Mouse (Mus musculus) urinary bladder, adult 2 months (tissue): ENCODE data around the gene Ewsr1. TPM values are rescaled to one million over a fixed set of nuclear protein-coding genes. Genes with fewer than 3 reads are reported as not detected.

Experiments used
- DNase-seq: peaks from one replicate; pipeline ENCODE4 v3.0.0; 2022; ENCODE audit warnings: low spot score
- polyA plus RNA-seq: library from polyadenylated mRNA; depleted of rRNA; stranded (reverse); fragments of >200 nt; gene quantifications from 2 replicates; pipeline ENCODE4 v1.2.3, GENCODE M21; 2012

The Ewsr1 gene
- polyA plus RNA-seq, 1 experiment = 248 TPM

DNA sequence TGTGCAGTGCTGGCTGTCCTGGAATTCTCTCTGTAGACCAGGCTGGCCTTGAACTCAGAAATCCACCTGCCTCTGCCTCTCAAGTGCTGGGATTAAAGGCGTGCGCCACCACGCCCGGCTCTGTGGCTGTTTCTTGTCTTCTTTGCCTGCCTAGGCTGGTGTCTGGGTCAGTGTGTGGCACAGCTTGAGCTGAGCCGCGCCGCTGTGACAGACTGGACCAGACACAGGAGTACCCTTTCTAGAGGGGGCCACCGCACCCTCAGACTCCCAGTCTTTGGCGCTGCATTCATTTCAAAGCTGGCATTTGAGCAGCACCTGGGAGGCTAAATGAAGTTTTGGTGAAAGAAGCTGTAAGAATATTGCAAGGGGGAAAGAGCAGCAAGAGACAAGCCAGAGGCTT is 40.3 kb downstream of the Ewsr1 start:
- DNase-seq = no peak

DNA sequence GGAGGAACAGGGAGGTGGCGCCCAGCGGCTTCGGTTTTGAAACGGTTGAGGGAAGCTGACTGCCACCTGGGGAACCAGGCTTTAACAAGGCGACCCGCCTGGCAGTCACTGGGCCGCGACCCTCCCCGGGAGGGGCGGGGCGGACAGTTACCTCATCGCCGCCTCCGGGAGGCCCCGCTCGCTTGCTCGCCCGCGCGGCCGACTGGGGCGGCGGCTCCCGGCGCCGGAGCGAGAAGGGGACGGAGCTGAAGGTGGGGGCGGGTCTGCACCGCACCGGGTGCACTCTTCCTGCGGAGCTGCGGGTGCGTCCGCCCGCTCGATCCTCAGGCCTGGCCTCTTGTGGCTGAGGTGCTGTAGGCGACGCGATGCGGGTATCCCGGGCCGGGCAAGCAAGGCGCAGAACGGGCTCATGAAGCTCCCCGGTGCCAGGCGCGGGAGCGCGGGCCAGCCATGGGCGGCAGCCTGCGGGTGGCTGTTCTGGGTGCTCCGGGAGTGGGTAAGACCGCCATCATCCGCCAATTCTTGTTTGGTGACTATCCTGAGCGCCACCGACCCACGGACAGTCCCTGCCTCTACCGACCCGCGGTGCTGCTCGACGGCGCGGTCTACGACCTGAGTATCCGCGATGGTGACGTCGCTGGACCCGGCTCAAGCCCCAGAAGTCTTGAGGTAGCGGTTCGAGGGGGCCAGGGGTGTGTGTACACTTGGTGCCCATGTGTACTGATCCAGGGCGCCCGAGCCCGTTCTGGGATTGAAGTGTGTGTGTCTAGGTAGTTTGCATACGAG is 41.0 kb downstream of the Ewsr1 start, which contains the start of gene Rasl10a:
Rasl10a (plus strand) TSS at position 273 of the 786 bp plus-strand sequence.
- DNase-seq = no peak

DNA sequence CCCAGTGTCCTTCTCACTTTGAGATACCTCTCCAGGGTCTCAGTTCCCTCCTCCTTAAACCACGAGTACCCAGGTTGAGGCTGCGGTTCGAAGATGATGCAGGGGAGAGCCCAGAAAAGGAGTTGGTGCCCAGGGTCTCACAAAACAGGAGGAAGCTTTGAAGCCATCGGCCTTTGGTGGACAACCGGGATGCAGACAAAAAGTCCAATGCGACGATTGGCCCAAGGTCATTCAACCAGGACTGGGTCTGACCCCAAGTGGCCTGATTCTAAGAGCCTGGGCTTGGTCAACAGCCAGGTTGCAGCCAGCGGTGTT is 41.6 kb downstream of the Ewsr1 start:
- no peak for DNase-seq

DNA sequence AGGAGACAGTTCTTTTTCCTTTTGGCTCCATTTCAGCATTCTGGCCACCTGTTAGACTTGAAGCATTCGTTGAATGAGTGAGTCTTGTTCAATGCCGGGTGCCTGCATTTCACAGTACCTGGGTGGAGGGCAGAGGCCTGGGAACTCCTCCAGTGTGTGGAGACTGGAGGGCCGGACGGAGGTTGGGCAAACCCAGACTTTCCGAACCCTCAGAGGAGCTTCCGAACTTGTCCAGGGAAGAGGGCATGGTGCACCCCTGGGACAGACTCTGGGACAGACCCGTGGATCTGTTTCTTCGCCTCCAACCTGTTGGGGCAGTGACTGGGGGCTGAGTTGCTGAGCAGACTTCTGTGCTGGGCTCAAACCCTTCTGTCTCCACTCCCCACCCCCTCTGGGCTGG is 42.0 kb downstream of the Ewsr1 start:
- DNase-seq = no peak

DNA sequence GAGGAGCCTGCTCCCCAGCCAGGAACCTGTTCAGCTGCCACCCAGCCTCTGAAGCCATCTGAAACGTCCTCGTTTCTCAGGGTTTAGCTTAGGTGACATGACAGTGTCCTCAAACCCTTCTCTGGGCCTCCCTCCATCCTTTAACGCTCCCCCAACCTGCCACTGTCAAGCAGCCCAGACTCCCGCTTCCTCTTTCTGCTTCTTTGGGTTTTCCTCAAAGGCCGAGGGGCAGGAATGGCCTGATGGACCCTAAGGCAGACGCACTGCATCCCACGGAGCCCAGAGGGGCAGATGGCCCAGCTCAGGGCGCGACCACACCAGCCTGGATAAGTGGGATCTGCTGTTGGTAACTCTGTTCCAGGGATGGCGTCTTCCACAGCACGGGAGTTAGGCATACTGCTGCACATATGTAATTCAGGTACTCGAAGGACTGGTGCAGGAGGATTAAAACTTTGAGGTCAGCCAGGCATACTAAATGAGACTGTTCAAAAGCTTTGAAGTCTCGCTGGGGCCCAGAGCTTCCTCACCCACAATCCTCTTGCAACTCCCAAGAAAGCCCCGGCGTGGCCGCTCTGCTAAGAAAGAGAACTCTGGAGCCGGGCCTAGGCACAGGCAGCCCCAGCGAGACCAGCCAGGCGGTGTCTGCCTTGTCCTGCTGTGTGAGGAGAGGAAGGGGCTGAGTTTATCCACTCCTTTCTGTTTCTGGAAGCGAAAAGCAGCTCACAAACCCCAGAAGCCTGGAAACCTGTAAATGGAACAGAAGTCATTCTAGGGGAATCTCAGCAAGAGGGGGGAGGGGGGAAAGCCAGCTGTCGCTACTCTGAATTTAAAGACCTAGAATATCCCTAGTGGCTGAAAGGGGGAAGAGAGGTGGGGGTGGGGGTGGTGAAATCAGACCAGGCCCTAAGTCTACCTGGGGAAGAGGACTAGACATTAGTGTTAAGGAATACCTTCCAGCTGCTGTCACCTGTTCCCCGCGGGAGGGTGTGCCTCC is 42.8 kb downstream of the Ewsr1 start:
- no peak for DNase-seq

DNA sequence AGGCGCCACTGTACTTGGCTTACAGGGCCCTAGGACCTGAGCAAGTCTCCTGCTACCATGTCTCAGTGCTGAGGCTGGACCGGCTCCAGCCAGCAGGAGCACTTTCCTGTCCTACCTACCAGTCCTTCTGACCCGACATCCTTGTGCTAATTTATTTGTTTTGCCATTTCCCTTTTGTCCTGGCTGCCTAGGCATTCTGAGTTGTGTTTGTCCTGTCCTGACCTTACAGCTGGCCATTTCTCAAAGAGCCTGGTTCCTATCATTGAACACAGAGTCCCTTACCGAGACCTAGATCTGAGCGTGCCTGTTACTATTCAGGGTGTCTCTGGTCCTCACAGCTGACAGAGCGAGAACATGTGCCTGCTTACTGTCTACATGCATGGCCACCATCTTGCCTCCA is 44.2 kb downstream of the Ewsr1 start:
- no peak for DNase-seq

DNA sequence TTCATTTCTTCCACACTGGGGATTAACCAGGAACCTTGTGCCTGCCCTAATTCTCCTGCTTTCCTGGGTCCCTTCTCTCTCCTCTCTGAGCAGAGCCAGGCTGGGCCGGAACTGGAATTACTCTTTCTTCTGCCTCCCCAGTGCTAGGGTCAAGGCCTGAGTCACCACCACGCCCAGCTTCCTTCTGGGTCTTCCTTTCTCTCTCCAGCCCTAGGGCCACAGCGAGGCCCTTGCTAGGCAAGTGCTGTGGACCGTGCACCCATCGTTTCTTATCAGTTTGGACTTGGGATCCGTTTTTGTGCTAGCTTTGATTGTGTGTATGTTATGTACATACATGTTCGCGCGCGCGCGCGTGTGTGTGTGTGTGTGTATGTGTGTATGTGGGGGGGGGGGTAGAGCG is 44.9 kb downstream of the Ewsr1 start:
- no peak for DNase-seq

DNA sequence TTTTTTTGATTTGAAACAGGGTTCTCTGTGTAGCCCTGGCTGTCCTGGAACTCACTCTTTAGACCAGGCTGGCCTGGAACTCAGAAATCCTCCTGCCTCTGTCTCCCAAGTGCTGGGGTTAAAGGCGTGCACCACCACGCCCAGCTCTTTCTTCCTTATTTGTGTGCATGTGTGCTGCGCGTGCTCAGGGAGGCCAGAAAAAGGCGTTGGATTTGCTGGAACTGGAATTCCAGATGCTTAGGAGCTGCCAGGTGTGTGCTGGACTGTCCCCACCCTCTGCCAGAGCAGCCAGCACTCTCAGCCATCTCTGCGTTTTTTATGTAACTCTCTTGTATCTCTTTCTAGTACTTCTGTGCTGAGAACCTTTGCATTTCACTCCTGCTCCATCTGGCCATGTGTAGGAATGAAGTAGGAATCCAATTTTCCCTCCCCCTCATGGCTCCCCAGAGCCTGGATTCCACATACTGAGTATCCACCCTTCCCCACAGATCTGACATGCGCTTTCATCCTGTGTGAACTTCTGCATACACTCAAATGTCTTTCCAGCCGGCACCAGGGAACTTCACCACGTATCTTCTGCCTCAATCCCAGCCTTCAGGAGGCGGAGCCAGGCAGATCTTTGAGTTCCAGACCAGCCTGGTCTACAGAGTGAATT is 46.7 kb downstream of the Ewsr1 start:
- DNase-seq = no peak

DNA sequence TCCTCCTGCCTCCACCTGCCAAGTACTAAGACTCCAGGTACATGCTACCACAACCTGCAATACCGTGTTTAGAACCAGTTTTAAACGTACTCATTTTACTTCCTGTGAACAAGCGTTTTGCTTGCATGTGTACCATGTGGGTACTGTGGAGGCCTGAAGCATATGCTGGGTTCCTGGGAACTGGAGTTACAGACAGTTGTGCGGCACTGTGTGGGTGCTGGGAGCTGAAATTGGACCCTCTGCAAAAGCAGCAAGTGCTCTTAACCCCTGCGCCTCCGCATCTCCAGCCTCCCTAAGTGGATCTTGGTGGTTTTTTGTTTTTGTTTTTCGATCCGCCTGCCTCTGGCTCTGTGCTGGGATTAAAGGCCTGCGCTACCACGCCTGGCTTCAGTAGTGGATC is 47.4 kb downstream of the Ewsr1 start:
- no peak for DNase-seq

DNA sequence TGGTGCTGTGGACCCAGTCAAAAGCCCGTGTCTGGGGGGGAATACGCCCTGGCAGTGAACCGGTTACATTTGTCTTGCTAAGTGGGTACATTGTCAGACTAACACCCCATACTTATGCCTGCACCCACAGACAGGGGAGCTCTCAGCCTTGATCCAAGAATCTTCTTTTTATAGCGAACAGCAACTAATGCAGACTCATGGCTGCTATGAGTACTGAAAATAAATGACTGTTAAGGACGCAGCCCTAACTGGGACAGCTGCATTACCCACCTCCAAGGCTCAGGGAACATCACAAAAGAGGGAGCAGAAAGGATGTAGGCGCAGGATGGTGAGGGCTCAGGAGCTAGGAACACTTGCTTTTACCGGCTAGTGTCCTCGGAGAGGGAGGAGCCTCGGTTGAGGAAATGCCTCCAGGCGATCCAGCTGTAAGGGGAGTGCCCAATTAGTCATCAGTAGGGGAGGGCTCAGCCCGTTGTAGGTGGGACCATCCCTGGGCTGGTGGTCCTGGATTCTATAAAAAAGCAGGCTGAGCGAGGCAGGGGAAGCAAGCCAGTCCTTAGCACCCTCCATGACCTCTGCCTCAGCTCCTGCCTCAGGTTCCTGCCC is 52.6 kb downstream of the Ewsr1 start:
- no peak for DNase-seq

DNA sequence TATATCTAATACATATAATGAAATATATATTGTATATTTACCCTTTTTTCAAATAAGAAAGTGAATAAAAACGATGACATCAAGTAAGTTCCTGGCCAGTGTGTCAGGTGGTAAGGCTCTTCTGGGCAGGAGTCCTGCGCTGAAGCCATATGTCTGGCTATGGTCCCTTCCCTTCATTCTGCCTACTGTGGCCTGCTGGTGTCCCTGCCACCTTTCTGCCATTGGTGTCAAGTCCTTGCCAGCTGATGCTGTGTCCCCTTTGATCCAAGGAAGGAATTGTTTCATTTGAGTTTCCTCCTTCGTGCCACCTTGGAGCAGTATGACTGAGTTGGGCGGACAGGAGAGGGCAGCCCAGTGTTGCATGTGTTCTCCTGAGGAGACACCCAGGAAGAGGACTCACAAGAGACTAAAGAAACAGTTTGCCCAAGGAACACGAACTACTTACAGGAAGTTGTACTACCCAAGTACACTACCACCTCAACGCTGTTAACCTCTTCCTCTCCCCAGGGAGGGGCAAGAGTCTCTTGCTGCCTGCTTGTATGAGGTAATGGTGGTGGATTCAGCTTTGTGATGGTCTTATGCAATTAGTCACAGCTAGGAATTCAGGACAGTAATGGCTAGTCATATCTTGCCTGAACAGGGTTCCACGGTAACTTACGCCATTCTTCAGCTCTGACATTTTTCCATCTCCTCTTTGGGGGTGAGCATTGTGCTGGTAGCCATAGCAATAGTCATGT is 56.3 kb downstream of the Ewsr1 start:
- DNase-seq = no peak

DNA sequence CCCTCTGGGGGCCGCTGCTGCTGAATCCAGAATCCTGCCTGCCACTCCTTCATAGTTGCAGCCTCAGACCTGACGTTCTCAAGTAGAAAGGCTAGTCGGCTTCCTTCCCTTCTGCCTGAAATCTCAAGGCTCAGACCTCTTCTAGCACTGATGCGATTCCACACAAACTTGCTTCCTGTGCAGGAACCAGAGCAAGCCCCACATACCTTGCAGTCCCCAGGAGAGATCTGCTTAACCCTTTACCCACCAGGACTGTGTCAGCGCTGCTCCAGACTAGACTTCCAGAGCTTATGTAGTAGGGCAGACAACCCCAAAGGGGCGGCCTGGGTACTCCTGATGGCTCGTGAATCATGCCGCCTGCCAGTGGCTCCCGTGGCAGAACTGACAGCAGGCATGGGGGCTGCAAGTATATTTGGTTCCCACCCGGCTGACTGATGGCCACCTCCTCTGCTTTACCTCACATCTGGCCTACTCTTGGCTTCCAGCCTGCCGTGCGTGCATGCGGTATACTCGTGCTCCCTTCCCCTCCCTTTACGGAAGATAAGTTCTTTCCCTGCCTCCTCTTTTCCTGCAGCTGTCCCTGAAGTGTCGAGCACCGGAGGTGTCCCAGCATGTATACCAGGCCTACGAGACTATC is 57.8 kb downstream of the Ewsr1 start:
- DNase-seq = no peak

DNA sequence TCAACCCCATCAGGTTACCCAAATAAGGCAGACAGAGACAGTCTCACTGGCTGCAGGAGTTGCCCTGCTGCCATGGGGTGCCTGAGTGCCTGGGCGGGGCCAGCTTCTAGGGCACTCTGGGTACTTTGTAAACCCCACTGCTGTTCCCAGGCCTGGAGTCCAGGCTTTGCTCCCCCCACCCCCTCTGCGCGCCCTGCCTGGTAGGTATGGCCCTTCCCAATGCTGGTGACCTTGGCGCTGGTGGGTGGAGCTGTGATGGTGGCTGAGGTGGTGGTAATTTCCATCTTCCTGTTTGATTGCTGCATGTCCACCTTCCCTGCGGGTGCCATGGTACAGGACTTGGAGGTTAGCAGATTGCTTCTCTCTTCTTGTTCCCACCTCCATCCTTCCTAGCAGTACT is 58.5 kb downstream of the Ewsr1 start:
- no peak for DNase-seq

DNA sequence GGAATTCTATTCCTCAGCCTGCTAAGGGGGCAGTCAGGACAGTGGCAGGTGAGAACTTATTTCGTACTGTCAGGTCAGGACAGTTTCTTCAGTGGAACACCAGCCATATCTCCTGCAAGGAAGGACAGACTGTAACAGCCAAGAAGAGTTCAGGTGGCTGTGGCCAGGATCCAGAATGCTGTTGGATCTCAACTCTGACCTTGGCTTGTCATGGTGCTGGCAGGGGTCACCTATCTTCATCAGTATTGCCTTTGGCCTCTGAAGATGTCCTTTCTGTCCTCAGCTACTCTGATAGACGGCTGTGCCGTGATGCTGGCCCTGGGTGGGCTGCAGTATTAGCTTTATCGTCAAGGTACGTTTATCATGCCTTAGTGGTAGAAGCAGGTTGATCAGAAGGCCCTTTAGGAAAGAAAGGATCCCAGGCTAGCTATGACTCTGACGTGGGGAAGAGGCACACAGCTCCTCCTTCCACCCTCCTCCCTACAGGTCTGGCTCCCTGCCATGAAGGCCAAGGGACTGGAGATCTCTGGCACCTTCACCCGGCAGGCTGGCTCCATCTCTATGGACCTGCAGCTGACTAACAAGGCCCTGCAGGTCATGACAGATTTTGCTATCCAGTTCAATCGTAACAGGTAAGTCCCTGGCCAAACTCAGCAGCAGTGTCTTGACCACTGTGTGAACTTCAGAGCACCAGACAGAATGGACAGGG is 61.8 kb downstream of the Ewsr1 start:
- DNase-seq = no peak

DNA sequence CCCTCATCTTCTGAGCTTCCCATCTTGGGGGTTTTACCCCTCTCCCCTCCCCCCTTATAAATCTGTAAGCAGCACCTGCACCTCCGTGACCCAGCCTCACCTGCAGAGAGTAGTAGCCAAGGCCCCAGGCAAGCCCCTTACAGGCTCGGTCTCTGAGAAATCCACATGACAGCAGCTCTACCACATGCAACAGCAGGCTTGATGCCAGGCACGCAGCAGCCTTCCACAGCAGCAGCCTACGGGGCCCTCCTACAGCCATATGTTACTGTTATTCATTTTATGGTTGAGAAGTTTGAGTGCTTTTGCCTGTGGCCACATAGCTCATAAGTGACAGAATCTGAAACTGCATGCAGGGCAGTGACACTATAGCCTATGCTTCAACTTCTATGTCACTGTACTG is 63.6 kb downstream of the Ewsr1 start:
- DNase-seq = no peak

DNA sequence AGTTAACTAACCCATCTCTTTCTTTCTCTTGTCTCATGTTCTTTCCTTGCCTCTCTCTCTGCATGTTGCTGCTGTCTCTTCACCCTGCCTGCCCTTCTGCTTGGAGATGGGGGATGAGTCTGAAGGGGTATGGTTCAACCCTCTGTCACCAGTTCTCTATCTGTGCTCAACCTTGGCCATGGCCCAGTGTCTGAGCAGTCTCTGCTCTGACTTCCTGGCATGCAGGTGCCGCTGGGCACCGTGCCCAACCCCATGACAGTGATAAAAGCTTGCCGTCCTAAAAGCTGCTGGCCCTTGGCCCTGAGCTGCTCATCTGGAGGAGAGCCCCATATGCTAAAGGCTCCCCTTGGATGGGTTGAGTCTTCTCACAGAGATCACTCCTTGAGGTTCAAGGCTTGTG is 65.9 kb downstream of the Ewsr1 start:
- no peak for DNase-seq

DNA sequence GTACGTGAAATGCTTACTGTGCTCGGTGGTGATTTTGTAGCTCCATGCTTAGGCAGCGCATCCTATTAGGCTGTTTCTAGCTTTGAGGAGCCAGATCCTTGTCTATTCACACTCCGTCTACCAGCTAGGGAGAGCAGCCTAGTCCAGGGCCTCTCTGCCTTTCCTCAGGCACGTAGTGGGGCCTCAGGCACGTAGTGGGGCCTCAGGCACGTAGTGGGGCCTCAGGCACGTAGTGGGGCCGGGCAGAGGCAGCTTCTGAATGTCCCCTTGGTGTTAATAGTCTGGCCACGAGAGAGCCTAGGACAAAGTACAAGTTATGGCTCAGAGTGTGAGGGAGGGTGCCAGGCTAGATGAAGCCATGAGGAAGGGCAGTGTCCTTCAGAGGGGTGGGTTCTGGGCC is 66.4 kb downstream of the Ewsr1 start:
- no peak for DNase-seq

DNA sequence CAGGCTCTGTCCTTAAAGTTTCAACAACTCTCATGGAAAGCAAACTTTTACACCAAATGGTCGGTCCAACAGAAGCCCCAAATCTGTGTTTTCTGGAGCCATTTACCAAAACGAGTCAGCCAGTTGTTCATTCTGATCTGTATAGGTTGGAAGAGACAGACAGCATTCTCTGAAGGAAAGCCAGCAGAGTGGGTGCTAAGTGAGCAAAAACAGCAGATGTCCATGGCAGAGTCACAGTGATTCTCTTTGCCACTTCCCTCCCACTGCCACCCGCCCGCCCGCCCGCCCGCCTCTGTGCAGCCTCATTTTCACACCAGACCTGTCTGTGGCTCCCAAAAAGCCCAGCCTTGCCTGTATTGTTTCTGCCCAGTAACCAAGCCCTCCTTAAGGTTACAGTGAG is 70.8 kb downstream of the Ewsr1 start:
- no peak for DNase-seq

DNA sequence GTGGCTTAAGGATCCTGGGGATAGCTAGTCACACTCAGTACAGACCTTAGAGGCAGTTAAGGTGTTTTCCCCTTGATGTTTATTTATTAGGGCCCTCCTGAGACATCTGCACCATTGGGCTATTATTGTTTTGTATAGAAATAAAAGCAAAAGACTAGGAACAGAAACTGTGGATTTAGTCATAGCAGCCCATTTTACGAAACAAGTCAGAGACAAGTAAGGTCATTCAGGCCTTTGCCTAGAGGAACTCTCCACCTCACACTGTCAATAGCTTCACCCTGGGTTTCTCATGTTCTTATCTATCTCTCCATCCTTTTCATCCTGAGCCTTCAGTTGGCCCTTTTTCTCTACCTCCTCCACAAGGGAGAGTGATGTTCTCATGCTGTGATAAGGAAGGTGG is 74.0 kb downstream of the Ewsr1 start:
- no peak for DNase-seq
